Mouse (Mus musculus): Measurements from ENCODE around the gene Gm11172.

DNA sequence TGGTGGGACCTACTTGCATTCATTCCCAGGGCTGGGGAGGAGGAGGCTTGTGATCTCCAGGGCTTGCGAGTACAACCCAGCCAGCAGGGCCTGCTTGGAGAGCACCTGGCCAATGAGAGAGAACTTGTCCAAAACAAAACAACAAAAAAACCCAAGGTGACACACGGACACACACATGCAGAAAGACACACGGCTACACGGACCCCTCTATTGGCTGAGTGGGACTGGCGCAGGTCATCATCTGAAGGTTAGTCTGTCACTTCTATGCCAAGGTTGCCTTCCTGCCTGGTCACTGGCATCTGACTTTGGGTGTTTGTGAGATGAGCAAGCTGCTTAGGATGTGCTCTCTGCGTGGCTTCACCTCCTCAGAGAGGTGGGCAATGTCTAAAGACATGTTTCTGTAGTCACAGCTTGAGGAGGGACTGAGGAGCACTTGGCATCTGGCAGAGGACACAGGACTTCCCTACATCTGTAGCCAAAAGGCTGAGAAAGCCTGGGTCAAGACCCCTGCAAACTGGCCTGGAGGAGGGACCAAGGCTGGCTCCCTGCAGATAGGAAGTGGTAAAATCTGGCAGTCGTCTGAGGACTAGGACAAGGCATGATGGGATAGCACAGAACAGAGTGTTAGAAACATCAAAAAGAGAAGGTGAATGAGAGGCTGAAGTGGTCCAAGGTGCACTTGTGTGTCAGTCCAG lies 15.2 kb downstream of the Gm11172 start:
- TF ChIP-seq POLR2A (IDR thresholded peaks at IDR 0.05; ENCODE audit: low read depth, low read length) (no peak), CTCF (IDR thresholded peaks at IDR 0.05; ENCODE audit: borderline replicate concordance, insufficient read depth, low read length) (no peak)
